Mouse (Mus musculus) ES-E14 (cell line): ENCODE measurements around the gene Gsdma3. TPM values are rescaled to one million over a fixed set of nuclear protein-coding genes. Genes with fewer than 3 reads are reported as not detected.
"Not testable (repeated sequence)": the region's sequence is repeated elsewhere in the genome, so short reads cannot be mapped to it uniquely, and the experiment has no call there.

Source experiments
- DNase-seq: peaks from one replicate; pipeline ENCODE4 v3.0.0-alpha.2; 2013; ENCODE audit warnings: low read depth, low spot score
- H3K27ac ChIP-seq: 2 replicates; pipeline ENCODE4 v1.5.1; 2012; ENCODE audit warnings: low read depth, mild to moderate bottlenecking, low read length, moderate library complexity, mixed read lengths; ENCODE audit not compliant: poor library complexity, insufficient read depth, severe bottlenecking
- H3K36me3 ChIP-seq: 2 replicates; pipeline ENCODE4 v1.6.1; 2012; ENCODE audit warnings: mild to moderate bottlenecking, low read length, moderate library complexity, mixed read lengths; ENCODE audit not compliant: control insufficient read depth, poor library complexity, insufficient read depth, severe bottlenecking
- H3K4me1 ChIP-seq, 2 experiments: fragments of 150-350 bp in 1 of 2; sonication (generic) in 1 of 2; 2 replicates each; pipeline ENCODE4 v1.6.1; 2012; ENCODE audit warnings: low read length in 2 of 2, mild to moderate bottlenecking in 1 of 2, mixed read lengths in 1 of 2; ENCODE audit not compliant: control insufficient read depth in 2 of 2, insufficient read depth in 2 of 2, poor library complexity in 1 of 2
- H3K4me3 ChIP-seq, 2 experiments: fragments of 150-350 bp in 1 of 2; sonication (generic) in 1 of 2; 2 replicates each; pipeline ENCODE4 v1.5.1; 2012; ENCODE audit warnings: low read length in 2 of 2, low read depth in 1 of 2, mild to moderate bottlenecking in 1 of 2, mixed read lengths in 1 of 2; ENCODE audit not compliant: insufficient read depth in 1 of 2, poor library complexity in 1 of 2, severe bottlenecking in 1 of 2
- H3K9ac ChIP-seq: 2 replicates; pipeline ENCODE4 v1.6.1; 2012; ENCODE audit warnings: low read depth, mild to moderate bottlenecking, low read length, mixed read lengths; ENCODE audit not compliant: poor library complexity, insufficient read depth, severe bottlenecking
- H3K9me3 ChIP-seq: fragments of 150-350 bp; sonication (generic); 2 replicates; pipeline ENCODE4 v1.6.1; 2012; ENCODE audit warnings: low read depth, mild to moderate bottlenecking, low read length; ENCODE audit not compliant: control insufficient read depth, insufficient read depth
- CHD2 ChIP-seq: IDR thresholded peaks from 2 replicates; pipeline ENCODE4 v1.6.1; 2014; ENCODE audit warnings: mild to moderate bottlenecking, low read depth, low read length, inconsistent platforms
- HCFC1 ChIP-seq: IDR thresholded peaks from 2 replicates; pipeline ENCODE4 v1.6.1; 2012; ENCODE audit warnings: low read length, inconsistent platforms, borderline replicate concordance; ENCODE audit not compliant: insufficient read depth
- MAFK ChIP-seq: IDR thresholded peaks from 2 replicates; pipeline ENCODE4 v1.6.1; 2014; ENCODE audit warnings: mild to moderate bottlenecking, low read depth, low read length, inconsistent platforms; ENCODE audit not compliant: insufficient read depth
- ZC3H11A ChIP-seq: IDR thresholded peaks from 2 replicates; pipeline ENCODE4 v1.6.1; 2012; ENCODE audit warnings: low read depth, mild to moderate bottlenecking, inconsistent platforms, low read length, borderline replicate concordance
- ZNF384 ChIP-seq: IDR thresholded peaks from 2 replicates; pipeline ENCODE4 v1.6.1; 2012; ENCODE audit warnings: low read depth, low read length, inconsistent platforms
- in situ Hi-C, 2 experiments: fragments of 600-800 bp; cut with MboI; formaldehyde crosslinking; loops; one replicate each; pipeline ENCODE4 v1.15.1; 2025; ENCODE audit warnings: low sequenced_read_pairs in 2 of 2, inconsistent platforms in 1 of 2; ENCODE audit not compliant: unreplicated experiment in 2 of 2
- total RNA-seq: library from RNA; depleted of rRNA; stranded (reverse); fragments of 300-350 nt; gene quantifications from 2 replicates; pipeline ENCODE4 v1.2.3, GENCODE M21; 2012

The Gsdma3 gene
- total RNA-seq, 1 experiment = not detected

DNA sequence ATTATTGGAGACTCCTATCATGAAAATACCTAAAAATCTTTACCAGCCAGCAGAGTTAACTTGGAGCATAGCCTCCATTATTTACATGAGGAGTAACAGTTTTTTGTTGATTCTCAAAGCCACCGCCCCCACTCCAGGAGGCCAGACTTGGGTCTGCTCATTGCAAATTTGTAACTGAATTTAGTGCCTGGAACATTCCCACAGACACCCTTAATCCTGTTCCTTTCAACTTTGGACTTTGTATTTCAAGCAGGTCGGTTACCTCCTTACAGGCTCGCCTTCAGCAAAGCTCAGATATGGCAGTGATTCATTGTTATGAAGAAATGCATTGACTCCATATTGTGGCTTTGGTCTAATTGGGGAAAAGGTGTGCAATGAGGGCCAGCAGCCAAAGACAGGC lies 18.6 kb downstream of the Gsdma3 start:
- TF ChIP-seq ZC3H11A = no peak
- TF ChIP-seq HCFC1 = no peak
- no peak for TF ChIP-seq ZNF384
- no peak for TF ChIP-seq MAFK
- TF ChIP-seq CHD2 = no peak
- H3K9ac ChIP-seq = no peak overlapping the region
- no peaks in the 10 kb centered on the region for H3K36me3 ChIP-seq
- in situ Hi-C loops = no loop called here
- H3K4me3 ChIP-seq = no peak overlapping the region
- H3K27ac ChIP-seq = no peak overlapping the region
- H3K9me3 ChIP-seq = no peaks in the 10 kb centered on the region
- no peaks in the 10 kb centered on the region for H3K4me1 ChIP-seq
- DNase-seq = no peak

DNA sequence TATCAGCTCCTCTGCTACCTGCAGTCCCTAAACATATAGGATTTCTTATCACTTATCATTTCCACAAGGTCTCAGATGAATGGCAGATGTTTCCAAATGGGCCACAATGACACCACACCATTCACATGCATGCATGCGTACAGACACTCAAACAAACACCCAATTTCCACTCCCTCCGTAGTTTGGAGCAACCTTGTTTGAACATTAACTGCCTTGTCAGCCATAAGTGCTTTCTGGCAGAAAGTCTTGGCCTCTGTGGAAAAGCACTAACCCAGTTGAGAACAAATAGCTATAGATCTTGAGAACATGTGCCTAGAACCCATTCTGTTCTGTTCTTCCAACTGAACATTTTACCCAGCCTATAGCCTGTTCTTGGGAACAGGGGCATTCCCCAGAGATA lies 19.8 kb downstream of the Gsdma3 start:
- Histone ChIP-seq H3K9ac (no peak overlapping the region), H3K36me3 (no peaks in the 10 kb centered on the region), H3K4me3 (no peak overlapping the region), H3K27ac (no peak overlapping the region), H3K4me1 (no peaks in the 10 kb centered on the region), H3K9me3 (no peaks in the 10 kb centered on the region)
- TF ChIP-seq CHD2 = no peak
- no peak for TF ChIP-seq ZNF384
- TF ChIP-seq ZC3H11A = no peak
- no peak for TF ChIP-seq HCFC1
- no peak for TF ChIP-seq MAFK
- no peak for DNase-seq
- in situ Hi-C loops = no loop called here

DNA sequence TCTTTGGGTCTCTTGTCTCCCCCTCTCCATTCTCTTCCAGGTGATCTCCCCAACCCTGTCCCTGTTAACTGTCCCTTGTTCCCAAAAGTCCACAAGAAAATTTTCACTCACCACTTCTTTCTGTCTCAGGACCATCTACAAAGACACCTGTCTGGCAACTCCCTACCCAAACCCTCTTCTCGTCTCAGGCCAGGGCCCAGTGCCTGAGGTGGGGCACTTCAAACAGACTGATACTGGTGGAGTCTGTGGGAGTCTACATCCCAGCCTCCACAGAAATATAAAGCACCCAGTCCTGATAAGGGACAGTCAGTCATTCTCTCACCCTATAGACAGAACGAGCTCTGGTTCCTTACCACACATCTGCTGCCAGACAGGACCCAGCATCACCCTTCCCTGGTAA lies 20.3 kb downstream of the Gsdma3 start, which contains the start of gene Gsdma2:
Gene Gsdma2, plus strand, starts transcription at position 301 of the 400 bp plus-strand sequence.
- no peak within 1 kb of the TSS for H3K9ac ChIP-seq
- no peaks in the 10 kb centered on the region for H3K9me3 ChIP-seq
- no peak within 1 kb of the TSS for H3K27ac ChIP-seq
- H3K4me3 ChIP-seq = no peak within 1 kb of the TSS
- no peak for DNase-seq
- H3K4me1 ChIP-seq = no peaks in the 10 kb centered on the region
- in situ Hi-C loops = no loop called here
- H3K36me3 ChIP-seq = no peaks in the 10 kb centered on the region
- TF ChIP-seq HCFC1 (no peak), ZNF384 (no peak), CHD2 (no peak), ZC3H11A (no peak), MAFK (no peak)

DNA sequence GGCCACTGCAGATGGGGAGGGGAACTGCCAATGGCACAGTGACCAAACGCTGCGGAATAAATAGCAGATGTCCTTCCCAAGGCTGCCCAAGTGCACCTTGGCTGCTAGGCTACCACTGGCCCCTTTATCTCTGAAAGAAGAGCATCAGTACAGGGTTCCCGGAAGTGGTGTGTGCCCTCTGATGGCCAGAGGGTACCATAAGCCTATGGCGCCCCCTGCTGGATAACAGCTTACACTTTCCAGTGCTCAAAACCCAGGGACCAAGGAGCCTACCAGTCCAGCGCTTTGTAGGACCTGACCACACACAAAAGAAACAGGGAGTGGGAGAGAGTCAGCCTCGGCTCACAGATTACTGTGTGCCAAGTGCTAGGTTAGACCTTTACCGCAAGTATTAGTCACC lies 28.9 kb downstream of the Gsdma3 start:
- DNase-seq, H3K36me3 ChIP-seq, H3K27ac ChIP-seq, in situ Hi-C loops, H3K9me3 ChIP-seq, H3K4me1 ChIP-seq, H3K9ac ChIP-seq, H3K4me3 ChIP-seq: not testable (repeated sequence)
- peak; percentile 29; the same call in 1 of the 2 replicates for TF ChIP-seq ZC3H11A

DNA sequence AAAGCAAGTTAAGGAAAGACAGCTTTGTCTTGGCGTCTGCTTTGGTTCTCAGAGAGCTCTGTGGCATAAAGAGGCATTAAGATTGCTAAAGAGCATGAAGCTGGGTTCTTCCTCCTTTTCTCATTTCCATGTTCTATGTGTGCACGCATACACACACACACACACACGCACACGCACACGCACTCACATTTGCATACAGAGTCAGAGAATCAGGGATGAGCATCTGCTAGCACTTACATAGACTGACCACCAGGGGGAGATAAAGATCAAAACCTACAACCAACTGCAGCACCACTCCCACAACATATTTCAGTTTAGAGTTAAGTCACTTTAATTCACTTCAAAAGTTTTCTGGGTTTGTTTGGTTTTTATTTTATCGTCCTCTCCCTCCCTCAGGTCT lies 34.4 kb downstream of the Gsdma3 start:
- in situ Hi-C loops = no loop called here
- TF ChIP-seq MAFK (no peak), ZC3H11A (0 out of 2 replicates have a peak, but pooled peaks have one; percentile 15)

More for the DNA sequence above, 34.4 kb downstream of the Gsdma3 start:
- Histone ChIP-seq H3K4me1 (peaks cover 0 to 4% of the 10 kb centered on the region in 2 experiments; a peak in 1 of 4 replicates), H3K36me3 (no peaks in the 10 kb centered on the region), H3K4me3 (no peak overlapping the region), H3K9ac (no peak overlapping the region), H3K9me3 (no peaks in the 10 kb centered on the region), H3K27ac (no peak overlapping the region)
- DNase-seq = peak; percentile 48
